Mouse (Mus musculus): ENCODE results near the gene 2010111I01Rik. TPM values are rescaled to one million over a fixed set of nuclear protein-coding genes. Genes with fewer than 3 reads are reported as not detected.

The 2010111I01Rik gene
- polyA plus RNA-seq, 2 experiments: 10.7 to 13.6 TPM

- Histone ChIP-seq H3K27ac (no peak overlapping the region), H3K36me3 (replicated peaks; ENCODE audit: control insufficient read depth, insufficient read depth, low read depth) (no peaks in the 10 kb centered on the region), H3K9me3 (ENCODE audit: control insufficient read depth, low read length) (no peaks in the 10 kb centered on the region), H3K9ac (replicated peaks) (no peak overlapping the region), H3K27me3 (ENCODE audit: control insufficient read depth, insufficient read depth, low read length) (no peaks in the 10 kb centered on the region), H3K4me2 (ENCODE audit: low read depth) (no peak overlapping the region), H3K4me1 (replicated peaks; ENCODE audit: control insufficient read depth in 2 of 2, insufficient read depth in 2 of 2, low read length in 1 of 2) (peaks cover 0 to 3% of the 10 kb centered on the region in 2 experiments; a peak in 3 of 4 replicates), H3K4me3 (ENCODE audit: insufficient read depth in 1 of 2, low read depth in 2 of 2, low read length in 2 of 2) (no peak overlapping the region)
- ATAC-seq (ENCODE audit: insufficient read depth) (no peak), DNase-seq (ENCODE audit: low read depth in 3 of 3, low spot score in 3 of 3) (no peak)
- no peak for TF ChIP-seq EP300 (IDR thresholded peaks at IDR 0.05; ENCODE audit: low read depth)
- TF ChIP-seq CTCF (IDR thresholded peaks at IDR 0.05; ENCODE audit: low read depth): no peak
- 12% methylated on average over 3 of the region's 3 CpGs for WGBS (ENCODE audit: insufficient replicate concordance)
These were observed 107.7 kb downstream of the 2010111I01Rik start for GRCm38 (mm10) chr13:63072376-63072775.

DNA sequence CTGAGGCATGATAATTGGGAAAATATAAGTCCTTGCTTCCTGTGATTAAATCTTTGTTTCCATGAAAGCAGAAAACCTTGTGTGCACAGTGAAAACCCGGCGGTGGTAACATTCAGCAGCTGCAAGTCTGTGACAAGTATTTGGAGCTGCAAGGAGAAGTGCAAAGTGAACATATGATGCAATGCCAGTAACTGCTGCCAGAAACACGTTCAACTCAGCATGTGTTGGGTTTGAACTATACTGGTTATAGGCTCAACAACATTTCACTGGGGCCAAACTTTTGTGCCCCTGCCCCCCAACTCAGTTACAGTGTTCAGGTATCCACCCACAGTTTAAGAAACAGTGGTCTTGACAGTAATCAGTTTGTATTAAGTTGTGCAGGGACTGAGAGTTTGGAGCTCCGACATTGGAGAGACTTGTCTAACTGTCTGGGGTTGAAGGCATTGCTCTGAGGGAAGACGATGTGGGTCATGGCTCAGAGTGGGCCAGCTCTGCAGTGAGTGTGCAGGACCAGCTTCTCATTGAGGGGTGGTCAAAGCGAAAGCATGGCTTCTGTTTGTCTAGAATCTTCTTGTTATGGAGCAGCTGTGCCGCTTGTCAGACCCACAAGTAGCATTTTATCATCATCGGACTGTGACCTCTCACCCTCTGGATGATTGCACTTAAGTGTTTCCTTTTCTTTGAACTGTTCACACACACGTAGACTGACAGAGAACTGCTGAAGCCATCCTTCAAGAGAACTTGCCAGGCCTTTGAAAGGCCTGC is 109.4 kb downstream of the 2010111I01Rik start:
- 57% methylated on average over 9 of the region's 9 CpGs for WGBS (ENCODE audit: insufficient replicate concordance)
- H3K4me3 ChIP-seq (ENCODE audit: insufficient read depth in 1 of 2, low read depth in 2 of 2, low read length in 2 of 2): no peak overlapping the region
- ATAC-seq (ENCODE audit: insufficient read depth) (no peak), DNase-seq (ENCODE audit: low read depth in 3 of 3, low spot score in 3 of 3) (no peak)
- H3K9me3 ChIP-seq (ENCODE audit: control insufficient read depth, low read length): no peaks in the 10 kb centered on the region
- TF ChIP-seq EP300 (IDR thresholded peaks at IDR 0.05; ENCODE audit: low read depth) (no peak), CTCF (IDR thresholded peaks at IDR 0.05; ENCODE audit: low read depth) (no peak)
- H3K27me3 ChIP-seq (ENCODE audit: control insufficient read depth, insufficient read depth, low read length): no peaks in the 10 kb centered on the region
- no peak overlapping the region for H3K27ac ChIP-seq
- H3K4me2 ChIP-seq (ENCODE audit: low read depth): no peak overlapping the region
- peaks cover 0 to 5% of the 10 kb centered on the region in 2 experiments; a peak in 3 of 4 replicates for H3K4me1 ChIP-seq (replicated peaks; ENCODE audit: control insufficient read depth in 2 of 2, insufficient read depth in 2 of 2, low read length in 1 of 2)
- H3K9ac ChIP-seq (replicated peaks): no peak overlapping the region
- H3K36me3 ChIP-seq (replicated peaks; ENCODE audit: control insufficient read depth, insufficient read depth, low read depth): no peaks in the 10 kb centered on the region

GRCm38 (mm10) chr13:63074676-63074991 is 109.9 kb downstream of the 2010111I01Rik start:
- Histone ChIP-seq H3K4me2 (ENCODE audit: low read depth) (no peak overlapping the region), H3K27me3 (ENCODE audit: control insufficient read depth, insufficient read depth, low read length) (no peaks in the 10 kb centered on the region), H3K4me3 (ENCODE audit: insufficient read depth in 1 of 2, low read depth in 2 of 2, low read length in 2 of 2) (no peak overlapping the region), H3K27ac (no peak overlapping the region), H3K36me3 (replicated peaks; ENCODE audit: control insufficient read depth, insufficient read depth, low read depth) (no peaks in the 10 kb centered on the region), H3K9me3 (ENCODE audit: control insufficient read depth, low read length) (no peaks in the 10 kb centered on the region), H3K9ac (replicated peaks) (no peak overlapping the region), H3K4me1 (replicated peaks; ENCODE audit: control insufficient read depth in 2 of 2, insufficient read depth in 2 of 2, low read length in 1 of 2) (peaks cover 0 to 5% of the 10 kb centered on the region in 2 experiments; a peak in 3 of 4 replicates)
- WGBS (ENCODE audit: insufficient replicate concordance): 63% methylated on average over 3 of the region's 3 CpGs
- ATAC-seq (ENCODE audit: insufficient read depth) (no peak), DNase-seq (ENCODE audit: low read depth in 3 of 3, low spot score in 3 of 3) (no peak)
- TF ChIP-seq CTCF (IDR thresholded peaks at IDR 0.05; ENCODE audit: low read depth) (no peak), EP300 (IDR thresholded peaks at IDR 0.05; ENCODE audit: low read depth) (no peak)

DNA sequence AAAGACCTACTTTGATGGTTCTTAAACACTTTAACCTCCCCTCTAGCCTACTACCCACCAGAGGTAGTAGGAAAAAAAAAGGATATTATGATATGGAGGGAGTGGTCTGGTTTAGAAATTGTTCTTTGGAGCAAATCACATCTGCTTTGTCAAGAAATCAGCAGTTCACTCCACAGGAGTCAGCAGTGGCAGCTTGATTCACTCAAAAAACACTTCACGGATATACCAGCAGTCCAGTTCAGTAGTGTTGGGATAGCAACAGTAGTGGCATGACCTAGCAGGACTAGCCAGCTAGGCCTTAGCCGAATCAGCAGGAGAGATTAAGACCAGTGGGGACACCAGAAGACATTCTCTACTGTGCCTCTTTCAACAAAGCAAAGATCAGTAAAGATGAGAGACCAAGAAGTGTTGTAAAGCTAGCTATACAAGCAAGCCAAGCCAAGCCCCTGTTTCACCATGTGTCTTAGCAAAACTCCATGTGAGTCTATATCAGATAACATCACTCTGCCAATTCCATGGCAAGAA is 110.7 kb downstream of the 2010111I01Rik start:
- TF ChIP-seq EP300 (IDR thresholded peaks at IDR 0.05; ENCODE audit: low read depth) (no peak), CTCF (IDR thresholded peaks at IDR 0.05; ENCODE audit: low read depth) (no peak)

GRCm38 (mm10) chr13:63080191-63080590 is 115.5 kb downstream of the 2010111I01Rik start:
- Histone ChIP-seq H3K4me1 (replicated peaks; ENCODE audit: control insufficient read depth in 2 of 2, insufficient read depth in 2 of 2, low read length in 1 of 2) (0 out of 4 replicates have a peak, but pooled peaks cover 0 to 2% of the 10 kb centered on the region in 2 experiments), H3K27me3 (ENCODE audit: control insufficient read depth, insufficient read depth, low read length) (no peaks in the 10 kb centered on the region), H3K27ac (no peak overlapping the region), H3K9ac (replicated peaks) (no peak overlapping the region), H3K9me3 (ENCODE audit: control insufficient read depth, low read length) (no peaks in the 10 kb centered on the region), H3K36me3 (replicated peaks; ENCODE audit: control insufficient read depth, insufficient read depth, low read depth) (no peaks in the 10 kb centered on the region), H3K4me2 (ENCODE audit: low read depth) (no peak overlapping the region), H3K4me3 (ENCODE audit: insufficient read depth in 1 of 2, low read depth in 2 of 2, low read length in 2 of 2) (no peak overlapping the region)
- TF ChIP-seq EP300 (IDR thresholded peaks at IDR 0.05; ENCODE audit: low read depth) (no peak), CTCF (IDR thresholded peaks at IDR 0.05; ENCODE audit: low read depth) (no peak)
- WGBS (ENCODE audit: insufficient replicate concordance): 44% methylated on average over 4 of the region's 4 CpGs
- ATAC-seq (ENCODE audit: insufficient read depth): no peak
- no peak for DNase-seq (ENCODE audit: low read depth in 3 of 3, low spot score in 3 of 3)

More for the DNA sequence above, 110.7 kb downstream of the 2010111I01Rik start:
- Histone ChIP-seq H3K36me3 (replicated peaks; ENCODE audit: control insufficient read depth, insufficient read depth, low read depth) (no peaks in the 10 kb centered on the region), H3K9me3 (ENCODE audit: control insufficient read depth, low read length) (no peaks in the 10 kb centered on the region), H3K4me2 (ENCODE audit: low read depth) (no peak overlapping the region), H3K27me3 (ENCODE audit: control insufficient read depth, insufficient read depth, low read length) (no peaks in the 10 kb centered on the region), H3K4me3 (ENCODE audit: insufficient read depth in 1 of 2, low read depth in 2 of 2, low read length in 2 of 2) (no peak overlapping the region), H3K9ac (replicated peaks) (no peak overlapping the region), H3K4me1 (replicated peaks; ENCODE audit: control insufficient read depth in 2 of 2, insufficient read depth in 2 of 2, low read length in 1 of 2) (peaks cover 0 to 5% of the 10 kb centered on the region in 2 experiments; a peak in 3 of 4 replicates), H3K27ac (no peak overlapping the region)
- 61% methylated on average over 2 of the region's 2 CpGs for WGBS (ENCODE audit: insufficient replicate concordance)
- ATAC-seq (ENCODE audit: insufficient read depth): no peak
- no peak for DNase-seq (ENCODE audit: low read depth in 3 of 3, low spot score in 3 of 3)

Measured in liver, embryonic 14.5 days (tissue).